Mouse (Mus musculus) embryo, embryonic 11 days (tissue): ENCODE measurements around the gene Ccdc60.
A peak's percentile ranks its signal among the peaks of the same experiment; 100 is the strongest.
"Not testable (repeated sequence)": the region's sequence is repeated elsewhere in the genome, so short reads cannot be mapped to it uniquely, and the experiment has no call there.

Experiments
- DNase-seq: peaks from one replicate; pipeline ENCODE4 v3.0.0-alpha.2; 2015

Ccdc60 gene

GRCm38 (mm10) chr5:116288849-116289570 is at the start of gene Ccdc60:
Ccdc60 (minus strand) TSS chr5:116288985.
- DNase-seq, result peak; percentile 92

GRCm38 (mm10) chr5:116336191-116336590 is 47.4 kb upstream of the Ccdc60 start:
- DNase-seq, result no peak

GRCm38 (mm10) chr5:116328911-116329310 is 40.1 kb upstream of the Ccdc60 start:
- no peak for DNase-seq

DNA sequence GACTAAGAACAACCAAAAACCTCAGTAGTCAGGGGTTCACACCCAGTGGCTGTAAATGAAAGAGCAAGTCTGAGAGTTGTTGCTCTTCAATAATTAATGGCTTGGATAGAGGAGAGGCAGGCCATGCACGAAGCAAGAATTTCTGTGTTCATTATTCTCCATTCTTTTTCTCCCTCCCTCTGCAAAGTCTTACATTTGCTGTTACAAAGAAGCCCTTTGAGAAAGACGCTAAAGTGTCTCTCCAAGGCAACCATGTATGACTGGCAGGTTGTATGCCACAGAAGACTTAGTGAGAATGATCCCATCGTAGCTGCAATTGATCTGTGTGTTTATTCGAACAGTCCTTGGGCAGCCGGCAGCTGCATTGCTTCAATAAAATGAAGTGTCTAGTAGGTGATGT is 34.6 kb upstream of the Ccdc60 start:
- no peak for DNase-seq

DNA sequence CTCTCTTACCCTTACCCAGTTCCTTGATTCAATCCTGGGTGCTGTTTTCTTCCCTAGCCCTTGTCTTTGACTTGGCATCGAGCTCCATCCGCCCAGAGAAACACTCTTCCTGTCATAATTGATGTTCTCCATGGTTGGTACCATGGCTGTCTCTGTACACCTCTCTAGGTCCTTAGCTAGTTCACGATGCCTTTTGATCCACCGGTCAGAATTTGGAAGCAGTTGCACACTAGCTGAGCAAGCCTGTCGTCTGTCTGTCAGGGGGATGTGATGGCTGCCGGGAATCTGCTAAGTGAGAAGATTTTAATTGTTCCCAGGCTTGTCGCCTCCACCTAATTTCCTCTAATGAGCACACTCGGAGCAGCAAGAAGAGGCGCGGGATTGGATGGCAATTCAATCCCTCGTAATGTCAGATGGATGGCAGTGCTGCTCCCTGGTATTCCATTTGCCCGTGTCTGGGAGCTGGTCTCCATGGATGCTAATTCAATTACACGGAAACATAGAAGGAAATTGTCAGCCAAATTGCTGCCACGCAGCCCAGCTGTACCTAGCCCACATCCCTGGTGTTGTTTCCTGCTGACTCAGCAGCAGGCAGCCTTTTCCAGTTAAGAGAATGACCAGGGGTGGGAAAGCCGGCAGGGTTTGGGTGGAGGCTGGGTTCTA is 33.7 kb upstream of the Ccdc60 start:
- peak; percentile 72 for DNase-seq

- no peak for DNase-seq
Observed at GRCm38 (mm10) chr5:116313711-116314110, 24.9 kb upstream of the Ccdc60 start.

DNA sequence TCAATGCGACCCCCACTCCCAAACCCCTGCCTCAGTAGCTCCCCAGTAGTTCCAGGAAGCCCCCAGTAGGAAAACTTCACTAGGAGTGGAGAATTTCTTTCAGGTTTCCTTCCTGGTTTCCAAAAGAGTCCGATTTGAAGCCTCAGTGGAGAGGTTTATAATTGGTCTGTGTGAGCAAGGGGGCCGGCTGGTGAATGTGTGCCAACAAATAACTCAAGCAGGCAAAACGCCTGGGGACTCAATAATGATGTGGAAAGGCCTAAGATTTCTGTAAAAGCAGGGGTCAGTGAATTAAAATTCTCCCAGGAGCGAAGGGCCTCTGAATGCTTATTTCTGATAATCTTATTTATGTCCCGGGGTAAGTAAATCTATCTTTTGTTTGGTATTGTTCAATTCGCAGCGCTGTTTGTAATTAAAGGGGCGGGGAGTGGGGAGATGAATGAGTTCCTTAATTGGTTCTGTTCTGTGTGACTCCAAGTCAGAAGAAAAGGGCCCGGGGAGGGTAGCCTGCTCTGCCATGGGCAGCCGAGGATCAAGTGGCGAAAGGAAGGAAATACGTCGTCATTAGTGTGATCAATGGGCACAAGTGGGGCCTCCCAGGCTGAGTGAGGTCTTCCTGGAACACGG is 23.4 kb upstream of the Ccdc60 start:
- peak; percentile 58 for DNase-seq

- DNase-seq, result no peak
Observed at GRCm38 (mm10) chr5:116311636-116312035, 22.9 kb upstream of the Ccdc60 start.

DNA sequence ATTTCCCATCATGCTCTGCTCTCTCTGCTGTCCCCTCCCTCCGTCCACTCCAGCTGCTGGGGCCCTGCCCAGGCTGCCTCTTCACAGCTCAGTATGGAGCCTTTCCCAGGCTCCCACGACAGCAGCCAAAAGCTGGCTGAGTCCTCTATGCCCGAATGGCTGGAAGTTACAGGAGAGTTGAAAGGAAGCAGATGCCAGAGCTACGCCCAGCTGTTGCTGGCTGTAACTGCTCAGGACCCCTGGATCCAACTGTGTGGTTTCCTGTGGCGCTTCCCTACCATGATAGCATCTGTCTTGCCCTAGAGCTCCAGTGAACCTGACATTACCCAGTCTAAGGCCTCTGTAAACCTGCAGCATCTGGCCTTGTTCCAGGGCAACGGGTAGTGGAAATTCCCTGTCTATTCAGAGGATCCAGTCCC is 20.6 kb upstream of the Ccdc60 start:
- peak; percentile 29 for DNase-seq

DNA sequence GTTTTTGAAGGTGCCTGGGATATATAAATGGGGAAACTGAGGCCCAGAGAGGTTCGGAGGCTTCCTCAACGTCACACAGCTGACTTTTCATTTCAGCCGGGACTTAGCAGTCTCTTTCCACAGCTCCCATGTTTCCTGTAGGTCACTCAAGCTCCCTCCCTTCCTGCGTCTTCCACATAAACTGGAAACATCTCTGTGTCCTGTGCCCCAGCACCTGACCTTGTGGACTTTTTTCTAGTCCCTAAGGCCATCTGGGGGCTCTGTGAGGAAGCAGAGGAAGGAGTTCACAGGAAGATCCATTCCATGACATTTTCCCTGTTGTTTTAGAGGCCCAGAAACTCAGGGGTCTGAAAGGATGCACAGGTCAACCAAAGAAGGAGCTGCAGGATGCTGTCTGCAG is 16.8 kb upstream of the Ccdc60 start:
- DNase-seq, result no peak

DNA sequence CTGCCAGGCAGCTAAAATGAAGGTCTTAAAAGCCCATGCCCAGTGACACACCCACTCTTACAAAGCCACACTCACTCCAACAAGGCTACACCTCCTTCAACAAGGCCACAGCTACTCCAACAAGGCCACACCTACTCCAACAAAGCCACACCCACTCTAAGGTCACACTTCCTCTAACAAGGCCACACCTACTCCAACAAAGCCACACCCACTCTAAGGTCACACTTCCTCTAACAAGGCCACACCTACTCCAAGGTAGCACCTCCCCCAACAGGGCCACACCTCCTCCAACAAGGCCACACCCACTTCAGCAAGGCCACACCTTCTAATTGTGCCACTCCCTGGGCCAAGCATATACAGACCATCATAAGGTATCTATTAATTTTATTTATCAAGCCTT is 16.4 kb upstream of the Ccdc60 start:
- DNase-seq, result not testable (repeated sequence)

- DNase-seq, result no peak
Observed at GRCm38 (mm10) chr5:116300984-116301383, 12.2 kb upstream of the Ccdc60 start.

DNA sequence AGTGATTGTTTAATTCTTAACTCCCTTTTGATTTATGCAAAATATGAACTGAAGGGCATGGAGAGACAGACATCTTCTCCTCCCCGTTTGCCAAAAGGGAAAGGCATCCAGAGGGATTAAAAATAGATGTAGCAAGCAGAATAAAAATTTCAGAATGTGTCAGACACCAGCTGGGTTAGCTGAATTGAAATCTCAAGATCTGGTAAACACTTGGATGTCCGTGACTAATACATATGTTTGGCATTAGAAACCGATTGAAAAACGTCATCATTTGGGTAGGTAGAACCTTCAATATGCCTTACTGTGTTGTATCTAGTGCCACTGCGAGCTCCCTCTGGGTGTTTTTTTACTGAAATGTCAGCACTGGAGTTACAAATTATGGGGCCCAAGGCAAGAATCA is 4.7 kb upstream of the Ccdc60 start:
- no peak for DNase-seq

- no peak for DNase-seq
Observed at GRCm38 (mm10) chr5:116290584-116290983, 1.8 kb upstream of the Ccdc60 start.

- peak; percentile 38 for DNase-seq
Observed at GRCm38 (mm10) chr5:116289897-116290296, 1.1 kb upstream of the Ccdc60 start.

DNA sequence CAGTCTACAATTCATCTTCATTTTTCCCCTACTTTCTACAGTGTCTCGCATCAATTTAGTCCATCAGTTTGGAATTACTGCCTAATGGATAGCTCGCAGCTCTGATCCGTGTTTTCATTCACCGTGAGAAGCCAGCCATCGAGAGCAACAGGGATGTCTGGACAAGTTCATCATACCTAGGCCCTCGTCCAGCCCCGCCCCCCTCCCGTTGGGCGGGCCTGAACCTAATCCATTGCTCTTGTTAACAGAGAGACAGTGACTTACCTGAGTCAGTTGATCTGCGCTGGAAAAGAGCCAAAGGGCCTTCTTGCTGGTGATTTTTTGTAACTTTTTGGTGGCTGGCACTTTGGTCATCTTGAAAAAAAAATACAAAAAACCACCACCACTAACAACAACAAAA is 602 bp downstream of the Ccdc60 start:
- DNase-seq, result no peak

DNA sequence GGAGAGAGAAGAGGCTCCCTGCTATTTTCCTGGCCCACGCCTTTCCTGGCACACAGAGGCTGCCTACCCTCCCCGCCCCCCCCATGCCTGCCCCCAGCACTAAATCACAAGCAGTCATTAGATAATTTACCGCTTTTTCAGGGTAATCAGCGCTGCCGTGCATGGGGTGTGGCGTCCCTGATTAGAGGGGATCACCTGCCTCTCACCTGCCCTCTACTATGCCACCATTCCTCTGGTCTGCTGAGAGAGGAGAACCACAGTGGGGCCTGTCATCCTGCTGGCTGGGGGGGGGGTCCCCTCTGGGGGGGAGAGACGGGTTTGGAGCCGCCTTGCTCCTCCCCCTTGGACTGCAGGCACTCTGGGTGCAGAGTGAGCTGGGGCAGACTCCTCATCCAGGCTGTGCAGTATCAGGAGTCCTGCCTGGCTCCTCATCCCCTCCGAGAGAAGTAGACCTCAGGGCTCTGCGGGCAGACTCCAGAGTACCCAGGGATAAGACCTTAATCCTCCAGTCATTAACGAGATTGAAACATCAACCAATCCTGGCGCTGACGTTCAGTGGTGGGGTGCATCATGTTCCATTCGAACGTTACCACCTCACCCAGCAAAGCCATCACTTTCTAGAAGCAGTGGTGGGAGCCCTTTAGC is 3.1 kb downstream of the Ccdc60 start:
- DNase-seq, result no peak

DNA sequence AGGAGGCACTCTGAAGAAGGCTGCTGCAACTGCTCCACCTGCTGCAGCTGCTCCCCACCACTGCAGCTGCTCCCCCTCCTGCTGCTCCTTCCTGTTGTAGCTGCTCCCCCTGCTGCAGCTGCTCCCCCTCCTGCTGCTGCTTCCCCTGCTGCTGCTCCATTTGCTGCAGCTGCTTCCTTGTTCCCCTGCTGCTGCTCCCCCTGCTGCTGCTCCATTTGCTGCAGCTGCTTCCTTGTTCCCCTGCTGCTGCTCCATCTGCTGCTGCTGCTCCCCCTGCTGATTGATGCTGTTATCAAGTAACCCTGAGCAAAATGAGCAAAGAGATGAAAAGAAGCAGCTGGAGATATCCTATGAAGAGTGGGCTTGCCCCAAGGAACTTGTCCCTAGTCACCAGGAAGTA is 8.3 kb downstream of the Ccdc60 start:
- DNase-seq, result no peak

GRCm38 (mm10) chr5:116278436-116278918 is 10.3 kb downstream of the Ccdc60 start:
- DNase-seq, result no peak

DNA sequence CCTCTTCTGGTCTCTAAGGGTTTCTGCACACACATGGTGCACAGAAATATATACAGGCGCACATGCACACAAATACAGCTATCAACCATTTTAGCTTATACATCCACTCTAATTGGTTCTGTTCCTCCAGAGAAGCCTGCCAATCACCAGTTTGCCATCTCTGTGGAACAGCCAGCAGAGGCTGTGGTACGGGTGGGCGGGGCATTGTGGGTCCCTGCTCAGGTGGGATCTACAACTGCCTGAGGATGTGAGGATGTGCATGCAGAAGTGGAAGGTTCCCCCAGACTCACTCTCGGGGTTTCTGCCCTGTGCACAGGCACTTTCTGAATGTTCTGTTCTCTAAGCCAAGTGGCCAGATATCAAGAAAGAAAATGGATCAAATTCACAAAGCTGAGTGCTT is 10.8 kb downstream of the Ccdc60 start:
- DNase-seq, result no peak

DNA sequence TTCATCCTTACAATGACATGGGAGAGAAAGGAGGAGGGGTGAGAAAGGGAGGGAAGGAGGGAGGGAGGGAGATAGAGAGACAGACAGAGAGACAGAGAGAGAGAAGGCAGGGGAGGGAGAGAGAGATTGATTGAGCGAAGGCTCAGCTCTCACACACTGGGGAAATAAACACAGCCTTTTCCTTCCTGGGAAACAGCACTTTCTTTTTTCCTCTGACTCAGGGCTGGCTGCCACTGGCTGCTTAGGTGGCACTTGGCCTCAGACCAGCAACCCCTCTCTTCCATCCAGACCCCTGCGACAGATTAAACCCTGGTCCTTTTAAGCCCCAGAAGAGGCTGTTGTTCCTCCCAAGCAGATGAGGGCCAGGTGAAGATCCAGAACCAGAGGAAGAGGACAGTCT is 14.0 kb downstream of the Ccdc60 start:
- no peak for DNase-seq

GRCm38 (mm10) chr5:116274365-116274764 is 14.4 kb downstream of the Ccdc60 start:
- no peak for DNase-seq

DNA sequence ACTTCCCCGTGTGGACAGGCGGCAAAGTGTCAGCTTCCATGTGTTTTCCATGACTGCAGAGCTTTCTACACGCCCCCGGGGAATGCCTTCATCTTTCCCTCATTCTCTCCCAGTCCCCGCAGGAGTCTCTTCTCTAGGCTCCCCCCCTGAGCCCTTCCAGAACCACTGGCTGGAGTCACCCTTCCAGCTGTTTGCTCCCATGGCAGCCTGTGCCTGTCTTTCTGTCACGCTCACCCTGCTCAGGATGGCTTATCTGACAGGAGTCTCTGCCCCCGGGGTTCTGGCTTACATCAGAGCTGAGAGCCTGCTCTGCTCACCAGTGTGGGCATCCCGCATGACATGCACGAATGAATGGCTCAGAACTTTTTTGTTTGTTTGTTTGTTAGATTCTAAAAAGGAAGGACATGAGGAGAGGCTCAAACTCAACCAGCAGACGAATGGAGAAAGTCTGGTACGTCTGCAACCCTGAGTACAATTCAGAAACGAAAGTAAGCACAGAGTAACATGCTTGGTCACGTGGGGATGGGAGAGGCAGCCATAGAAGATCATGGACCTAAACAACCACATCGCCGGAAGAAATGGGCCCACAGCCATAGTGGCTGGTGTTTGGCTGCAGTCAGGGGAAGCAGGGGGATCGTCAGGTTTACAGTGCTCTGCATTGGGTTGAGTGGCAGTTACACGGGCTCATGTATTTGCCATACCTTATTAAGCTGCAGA is 17.1 kb downstream of the Ccdc60 start:
- DNase-seq, result no peak
